11 mouse cellular contexts compared by ENCODE assay signal in genomic region chr5:127319096-127319779, GRCm38 (mm10).
DNase-seq lines count a peak whose midpoint lies in the region; ATAC-seq lines count a peak whose summit lies in the region.
"Had no signal": no experiment of that assay in that cellular context is flagged by ENCODE, and none has a peak within 500 bp of the region (broad histone marks: within the 10 kb centered on the region; RNA-seq: fewer than 3 reads in every experiment).

No protein-coding gene starts in this region.

- ATAC-seq in forebrain, embryonic 15.5 days (replicated peaks), result no peak
- 0 out of 2 replicates have a peak, but pooled peaks have one; percentile 9 for ATAC-seq in midbrain, embryonic 12.5 days (ENCODE audit: low FRiP score, low read depth)
- no peak for ATAC-seq in midbrain, embryonic 16.5 days
- ATAC-seq in limb, embryonic 11.5 days (ENCODE audit: insufficient number of reproducible peaks, low FRiP score, low TSS enrichment, low read depth), result peak; percentile 72
- no peak for ATAC-seq in neural tube, embryonic 12.5 days (ENCODE audit: low FRiP score, low read depth)

- peak overlapping the region; percentile 73 for H3K27ac ChIP-seq in forebrain, embryonic 10.5 days
- H3K27ac ChIP-seq in forebrain, embryonic 15.5 days (replicated peaks), result no peak overlapping the region
- H3K27ac ChIP-seq in midbrain, embryonic 12.5 days (replicated peaks), result 0 out of 2 replicates have a peak overlapping the region, but pooled peaks have one; percentile 27
- H3K27ac ChIP-seq in midbrain, embryonic 16.5 days (ENCODE audit: low read length), result no peak overlapping the region
- H3K27ac ChIP-seq in limb, embryonic 11.5 days (replicated peaks; ENCODE audit: low read depth, low read length), result peak overlapping the region; percentile 78
- no peak overlapping the region for H3K27ac ChIP-seq in neural tube, embryonic 12.5 days
- H3K27ac ChIP-seq: liver, embryonic 15.5 days had no signal

- H3K9ac ChIP-seq in forebrain, embryonic 15.5 days (replicated peaks), result no peak overlapping the region
- no peak overlapping the region; the same call in 1 of the 2 replicates for H3K9ac ChIP-seq in midbrain, embryonic 12.5 days (replicated peaks)
- no peak overlapping the region for H3K9ac ChIP-seq in midbrain, embryonic 16.5 days (ENCODE audit: low read depth, low read length)
- no peak overlapping the region for H3K9ac ChIP-seq in limb, embryonic 11.5 days (ENCODE audit: low read length)
- H3K9ac ChIP-seq in neural tube, embryonic 12.5 days, result no peak overlapping the region
- H3K9ac ChIP-seq: liver, embryonic 15.5 days had no signal

- no peak overlapping the region for H3K4me3 ChIP-seq in forebrain, embryonic 10.5 days
- H3K4me3 ChIP-seq in forebrain, embryonic 15.5 days, result no peak overlapping the region
- no peak overlapping the region for H3K4me3 ChIP-seq in midbrain, embryonic 12.5 days
- H3K4me3 ChIP-seq in midbrain, embryonic 16.5 days (ENCODE audit: low read depth, low read length), result no peak overlapping the region
- H3K4me3 ChIP-seq in limb, embryonic 11.5 days (ENCODE audit: low read depth, low read length), result no peak overlapping the region
- H3K4me3 ChIP-seq in neural tube, embryonic 12.5 days, result no peak overlapping the region
- H3K4me3 ChIP-seq: liver, embryonic 15.5 days had no signal

- no peak overlapping the region for H3K4me2 ChIP-seq in forebrain, embryonic 15.5 days (replicated peaks)
- no peak overlapping the region for H3K4me2 ChIP-seq in midbrain, embryonic 12.5 days (replicated peaks)
- no peak overlapping the region for H3K4me2 ChIP-seq in midbrain, embryonic 16.5 days (ENCODE audit: low read length)
- no peak overlapping the region; the same call in 1 of the 2 replicates for H3K4me2 ChIP-seq in limb, embryonic 11.5 days (ENCODE audit: low read depth, severe bottlenecking)
- H3K4me2 ChIP-seq in neural tube, embryonic 12.5 days (replicated peaks), result peak overlapping the region; percentile 14; the same call in 1 of the 2 replicates
- H3K4me2 ChIP-seq: liver, embryonic 15.5 days had no signal

- no peaks in the 10 kb centered on the region for H3K9me3 ChIP-seq in forebrain, embryonic 10.5 days
- H3K9me3 ChIP-seq in forebrain, embryonic 15.5 days, result no peaks in the 10 kb centered on the region
- no peaks in the 10 kb centered on the region for H3K9me3 ChIP-seq in midbrain, embryonic 12.5 days
- H3K9me3 ChIP-seq in midbrain, embryonic 16.5 days (replicated peaks; ENCODE audit: control insufficient read depth, low read length, poor library complexity, severe bottlenecking), result no peaks in the 10 kb centered on the region
- no peaks in the 10 kb centered on the region for H3K9me3 ChIP-seq in limb, embryonic 11.5 days (ENCODE audit: control insufficient read depth, low read length)
- no peaks in the 10 kb centered on the region for H3K9me3 ChIP-seq in neural tube, embryonic 12.5 days
- H3K9me3 ChIP-seq: liver, embryonic 15.5 days had no signal

- H3K36me3 ChIP-seq in forebrain, embryonic 10.5 days (replicated peaks), result 0 out of 2 replicates have a peak, but pooled peaks cover 5% of the 10 kb centered on the region
- no peaks in the 10 kb centered on the region for H3K36me3 ChIP-seq in forebrain, embryonic 15.5 days
- H3K36me3 ChIP-seq in midbrain, embryonic 12.5 days, result no peaks in the 10 kb centered on the region
- H3K36me3 ChIP-seq in midbrain, embryonic 16.5 days (ENCODE audit: control insufficient read depth, insufficient read depth, low read length), result no peaks in the 10 kb centered on the region
- no peaks in the 10 kb centered on the region for H3K36me3 ChIP-seq in limb, embryonic 11.5 days (ENCODE audit: control insufficient read depth, insufficient read depth, low read length)
- no peaks in the 10 kb centered on the region for H3K36me3 ChIP-seq in neural tube, embryonic 12.5 days
- H3K36me3 ChIP-seq: liver, embryonic 15.5 days had no signal

- 24% methylated on average over 12 of the region's 12 CpGs for WGBS in forebrain, embryonic 10.5 days
- WGBS in forebrain, embryonic 15.5 days, result 29% methylated on average over 12 of the region's 12 CpGs
- 17% methylated on average over 12 of the region's 12 CpGs for WGBS in midbrain, embryonic 12.5 days
- 28% methylated on average over 12 of the region's 12 CpGs for WGBS in midbrain, embryonic 16.5 days
- 4% methylated on average over 12 of the region's 12 CpGs for WGBS in limb, embryonic 11.5 days
- WGBS in neural tube, embryonic 12.5 days, result 12% methylated on average over 12 of the region's 12 CpGs

- H3K4me1 ChIP-seq in forebrain, embryonic 10.5 days, result peaks cover 60% of the 10 kb centered on the region
- H3K4me1 ChIP-seq in forebrain, embryonic 15.5 days, result peaks cover 26% of the 10 kb centered on the region
- H3K4me1 ChIP-seq in midbrain, embryonic 12.5 days, result peaks cover 47% of the 10 kb centered on the region
- peaks cover 9% of the 10 kb centered on the region for H3K4me1 ChIP-seq in midbrain, embryonic 16.5 days (ENCODE audit: control insufficient read depth, insufficient read depth, low read length)
- H3K4me1 ChIP-seq in limb, embryonic 11.5 days (ENCODE audit: control insufficient read depth, insufficient read depth, low read length), result peaks cover 43% of the 10 kb centered on the region
- H3K4me1 ChIP-seq in neural tube, embryonic 12.5 days, result peaks cover 53% of the 10 kb centered on the region
- H3K4me1 ChIP-seq: liver, embryonic 15.5 days had no signal

- no peak for DNase-seq in forebrain, embryonic 10.5 days (ENCODE audit: extremely low spot score, low spot score)
- peak; percentile 84 for DNase-seq in limb, embryonic 11.5 days (ENCODE audit: low spot score)
- no peak for DNase-seq in cerebellum, adult 9-11 months
- no peak for DNase-seq in cerebellum, postnatal 4 days (ENCODE audit: low spot score in 2 of 2)
- DNase-seq: cerebellum, postnatal 25 days; kidney, adult 9 months had no signal

- H3K27me3 ChIP-seq in forebrain, embryonic 10.5 days (ENCODE audit: poor library complexity, severe bottlenecking), result peaks cover 3% of the 10 kb centered on the region; the same call in 1 of the 2 replicates
- no peaks in the 10 kb centered on the region for H3K27me3 ChIP-seq in forebrain, embryonic 15.5 days
- H3K27me3 ChIP-seq in midbrain, embryonic 12.5 days, result 0 out of 2 replicates have a peak, but pooled peaks cover 4% of the 10 kb centered on the region
- no peaks in the 10 kb centered on the region for H3K27me3 ChIP-seq in midbrain, embryonic 16.5 days (ENCODE audit: control insufficient read depth, insufficient read depth, low read depth, low read length)
- H3K27me3 ChIP-seq in limb, embryonic 11.5 days (ENCODE audit: control insufficient read depth, insufficient read depth, low read length), result no peaks in the 10 kb centered on the region
- no peaks in the 10 kb centered on the region for H3K27me3 ChIP-seq in neural tube, embryonic 12.5 days (replicated peaks)
- H3K27me3 ChIP-seq: liver, embryonic 15.5 days had no signal

Comparison
In these comparisons a context has a peak if more than half of its experiments do, and no peak if none do; other contexts are left out.
1. H3K27ac ChIP-seq: peak in forebrain, embryonic 10.5 days (single experiment), midbrain, embryonic 12.5 days (single experiment) and limb, embryonic 11.5 days (single experiment); none in forebrain, embryonic 15.5 days (single experiment), midbrain, embryonic 16.5 days (single experiment) and neural tube, embryonic 12.5 days (single experiment).
2. ATAC-seq: peak in midbrain, embryonic 12.5 days (single experiment) and limb, embryonic 11.5 days (single experiment); none in forebrain, embryonic 15.5 days (single experiment), midbrain, embryonic 16.5 days (single experiment) and neural tube, embryonic 12.5 days (single experiment).